Mouse (Mus musculus): ENCODE data around the gene 2200002D01Rik. TPM values are rescaled to one million over a fixed set of nuclear protein-coding genes. Genes with fewer than 3 reads are reported as not detected.
A peak's percentile ranks its signal among the peaks of the same experiment; 100 is the strongest.

2200002D01Rik gene
- polyA plus RNA-seq, 1 experiment from 2014 or later, result 8.5 TPM

GRCm38 (mm10) chr7:29280801-29281200, 32.5 kb upstream of the 2200002D01Rik start:
- 9% methylated on average over 13 of the region's 13 CpGs for WGBS

GRCm38 (mm10) chr7:29279924-29280323, 31.7 kb upstream of the 2200002D01Rik start:
- WGBS, result 78% methylated on average over 8 of the region's 8 CpGs
- peaks cover 20% of the 10 kb centered on the region; the same call in 1 of the 2 replicates for H3K4me1 ChIP-seq (ENCODE audit: insufficient read depth, low read length)
- no peak for ATAC-seq (ENCODE audit: low FRiP score, low TSS enrichment)
- H3K9ac ChIP-seq (replicated peaks; ENCODE audit: low read length), result peak overlapping the region; percentile 77; the same call in 1 of the 2 replicates
- H3K4me3 ChIP-seq (ENCODE audit: low read length), result peak overlapping the region; percentile 70
- no peaks in the 10 kb centered on the region for H3K36me3 ChIP-seq (ENCODE audit: insufficient read depth, low read length)
- no peak overlapping the region for H3K27ac ChIP-seq (ENCODE audit: low read length)
- H3K9me3 ChIP-seq (ENCODE audit: low read length), result no peaks in the 10 kb centered on the region
- peak overlapping the region; percentile 92 for H3K4me2 ChIP-seq (replicated peaks; ENCODE audit: low read depth, low read length)
- H3K27me3 ChIP-seq (ENCODE audit: insufficient read depth, low read length), result peaks cover 24% of the 10 kb centered on the region

More at GRCm38 (mm10) chr7:29280801-29281200, 32.5 kb upstream of the 2200002D01Rik start:
- no peak overlapping the region for H3K27ac ChIP-seq (ENCODE audit: low read length)
- ATAC-seq (ENCODE audit: low FRiP score, low TSS enrichment), result no peak
- H3K4me3 ChIP-seq (ENCODE audit: low read length), result peak overlapping the region; percentile 70
- peak overlapping the region; percentile 92 for H3K4me2 ChIP-seq (replicated peaks; ENCODE audit: low read depth, low read length)
- H3K9me3 ChIP-seq (ENCODE audit: low read length), result no peaks in the 10 kb centered on the region
- H3K36me3 ChIP-seq (ENCODE audit: insufficient read depth, low read length), result no peaks in the 10 kb centered on the region
- H3K9ac ChIP-seq (replicated peaks; ENCODE audit: low read length), result peak overlapping the region; percentile 77
- peaks cover 20% of the 10 kb centered on the region; the same call in 1 of the 2 replicates for H3K4me1 ChIP-seq (ENCODE audit: insufficient read depth, low read length)
- peaks cover 24% of the 10 kb centered on the region for H3K27me3 ChIP-seq (ENCODE audit: insufficient read depth, low read length)

- ATAC-seq (ENCODE audit: low FRiP score, low TSS enrichment), result no peak
- Histone ChIP-seq H3K9ac (replicated peaks; ENCODE audit: low read length) (no peak overlapping the region), H3K27me3 (ENCODE audit: insufficient read depth, low read length) (peaks cover 24% of the 10 kb centered on the region; the same call in 1 of the 2 replicates), H3K36me3 (ENCODE audit: insufficient read depth, low read length) (no peaks in the 10 kb centered on the region), H3K4me2 (replicated peaks; ENCODE audit: low read depth, low read length) (no peak overlapping the region), H3K4me1 (ENCODE audit: insufficient read depth, low read length) (peaks cover 20% of the 10 kb centered on the region; the same call in 1 of the 2 replicates), H3K9me3 (ENCODE audit: low read length) (no peaks in the 10 kb centered on the region), H3K4me3 (ENCODE audit: low read length) (no peak overlapping the region), H3K27ac (ENCODE audit: low read length) (no peak overlapping the region)
Observed at GRCm38 (mm10) chr7:29279261-29279660, 31.0 kb upstream of the 2200002D01Rik start.

GRCm38 (mm10) chr7:29277510-29277909, 29.2 kb upstream of the 2200002D01Rik start:
- H3K9me3 ChIP-seq (ENCODE audit: low read length), result no peaks in the 10 kb centered on the region
- H3K36me3 ChIP-seq (ENCODE audit: insufficient read depth, low read length), result no peaks in the 10 kb centered on the region
- H3K9ac ChIP-seq (replicated peaks; ENCODE audit: low read length), result no peak overlapping the region
- H3K4me2 ChIP-seq (replicated peaks; ENCODE audit: low read depth, low read length), result no peak overlapping the region
- H3K4me1 ChIP-seq (ENCODE audit: insufficient read depth, low read length), result peaks cover 24% of the 10 kb centered on the region
- 75% methylated on average over 4 of the region's 4 CpGs for WGBS
- peaks cover 24% of the 10 kb centered on the region; the same call in 1 of the 2 replicates for H3K27me3 ChIP-seq (ENCODE audit: insufficient read depth, low read length)
- no peak overlapping the region for H3K27ac ChIP-seq (ENCODE audit: low read length)
- no peak for ATAC-seq (ENCODE audit: low FRiP score, low TSS enrichment)
- H3K4me3 ChIP-seq (ENCODE audit: low read length), result no peak overlapping the region

- Histone ChIP-seq H3K9ac (replicated peaks; ENCODE audit: low read length) (no peak overlapping the region), H3K4me1 (ENCODE audit: insufficient read depth, low read length) (peaks cover 21% of the 10 kb centered on the region), H3K27me3 (ENCODE audit: insufficient read depth, low read length) (peaks cover 17% of the 10 kb centered on the region; the same call in 1 of the 2 replicates), H3K27ac (ENCODE audit: low read length) (peak overlapping the region; percentile 49; the same call in 1 of the 2 replicates), H3K4me2 (replicated peaks; ENCODE audit: low read depth, low read length) (no peak overlapping the region), H3K9me3 (ENCODE audit: low read length) (no peaks in the 10 kb centered on the region), H3K36me3 (ENCODE audit: insufficient read depth, low read length) (no peaks in the 10 kb centered on the region), H3K4me3 (ENCODE audit: low read length) (no peak overlapping the region)
- WGBS, result 46% methylated on average over 5 of the region's 5 CpGs
- no peak for ATAC-seq (ENCODE audit: low FRiP score, low TSS enrichment)
Observed at GRCm38 (mm10) chr7:29276715-29277114, 28.4 kb upstream of the 2200002D01Rik start.

GRCm38 (mm10) chr7:29271687-29272465, 23.6 kb upstream of the 2200002D01Rik start:
- WGBS, result 47% methylated on average over 8 of the region's 8 CpGs
- H3K4me3 ChIP-seq (ENCODE audit: low read length), result no peak overlapping the region
- no peaks in the 10 kb centered on the region for H3K9me3 ChIP-seq (ENCODE audit: low read length)
- no peak overlapping the region for H3K4me2 ChIP-seq (replicated peaks; ENCODE audit: low read depth, low read length)
- H3K27ac ChIP-seq (ENCODE audit: low read length), result peak overlapping the region; percentile 56
- H3K27me3 ChIP-seq (ENCODE audit: insufficient read depth, low read length), result no peaks in the 10 kb centered on the region
- ATAC-seq (ENCODE audit: low FRiP score, low TSS enrichment), result no peak
- no peaks in the 10 kb centered on the region for H3K36me3 ChIP-seq (ENCODE audit: insufficient read depth, low read length)
- no peak overlapping the region for H3K9ac ChIP-seq (replicated peaks; ENCODE audit: low read length)
- peaks cover 33% of the 10 kb centered on the region for H3K4me1 ChIP-seq (ENCODE audit: insufficient read depth, low read length)

- Histone ChIP-seq H3K4me1 (ENCODE audit: insufficient read depth, low read length) (peaks cover 34% of the 10 kb centered on the region), H3K4me3 (ENCODE audit: low read length) (no peak overlapping the region), H3K36me3 (ENCODE audit: insufficient read depth, low read length) (no peaks in the 10 kb centered on the region), H3K9me3 (ENCODE audit: low read length) (no peaks in the 10 kb centered on the region), H3K27me3 (ENCODE audit: insufficient read depth, low read length) (no peaks in the 10 kb centered on the region), H3K27ac (ENCODE audit: low read length) (no peak overlapping the region), H3K4me2 (replicated peaks; ENCODE audit: low read depth, low read length) (no peak overlapping the region), H3K9ac (replicated peaks; ENCODE audit: low read length) (no peak overlapping the region)
- no peak for ATAC-seq (ENCODE audit: low FRiP score, low TSS enrichment)
- 83% methylated on average over 4 of the region's 4 CpGs for WGBS
Observed at GRCm38 (mm10) chr7:29270445-29270844, 22.2 kb upstream of the 2200002D01Rik start.

- peak; percentile 66 for ATAC-seq (ENCODE audit: low FRiP score, low TSS enrichment)
- peak overlapping the region; percentile 37; the same call in 1 of the 2 replicates for H3K27ac ChIP-seq (ENCODE audit: low read length)
Observed at GRCm38 (mm10) chr7:29266931-29267330, 18.7 kb upstream of the 2200002D01Rik start.

GRCm38 (mm10) chr7:29265636-29266035, 17.4 kb upstream of the 2200002D01Rik start:
- H3K36me3 ChIP-seq (ENCODE audit: insufficient read depth, low read length), result no peaks in the 10 kb centered on the region
- peak; percentile 64; the same call in 1 of the 2 replicates for ATAC-seq (ENCODE audit: low FRiP score, low TSS enrichment)
- H3K9ac ChIP-seq (replicated peaks; ENCODE audit: low read length), result no peak overlapping the region
- H3K4me3 ChIP-seq (ENCODE audit: low read length), result no peak overlapping the region
- peaks cover 34% of the 10 kb centered on the region for H3K4me1 ChIP-seq (ENCODE audit: insufficient read depth, low read length)
- H3K9me3 ChIP-seq (ENCODE audit: low read length), result no peaks in the 10 kb centered on the region
- no peaks in the 10 kb centered on the region for H3K27me3 ChIP-seq (ENCODE audit: insufficient read depth, low read length)
- H3K4me2 ChIP-seq (replicated peaks; ENCODE audit: low read depth, low read length), result no peak overlapping the region
- WGBS, result 44% methylated on average over 7 of the region's 7 CpGs
- H3K27ac ChIP-seq (ENCODE audit: low read length), result no peak overlapping the region

More at GRCm38 (mm10) chr7:29266931-29267330, 18.7 kb upstream of the 2200002D01Rik start:
- Histone ChIP-seq H3K4me3 (ENCODE audit: low read length) (no peak overlapping the region), H3K27me3 (ENCODE audit: insufficient read depth, low read length) (no peaks in the 10 kb centered on the region), H3K36me3 (ENCODE audit: insufficient read depth, low read length) (no peaks in the 10 kb centered on the region), H3K9ac (replicated peaks; ENCODE audit: low read length) (no peak overlapping the region), H3K4me2 (replicated peaks; ENCODE audit: low read depth, low read length) (no peak overlapping the region), H3K4me1 (ENCODE audit: insufficient read depth, low read length) (peaks cover 44% of the 10 kb centered on the region), H3K9me3 (ENCODE audit: low read length) (no peaks in the 10 kb centered on the region)
- WGBS, result 31% methylated on average over 4 of the region's 4 CpGs

GRCm38 (mm10) chr7:29263831-29264230, 15.6 kb upstream of the 2200002D01Rik start:
- WGBS, result 87% methylated on average over 3 of the region's 3 CpGs
- Histone ChIP-seq H3K27me3 (ENCODE audit: insufficient read depth, low read length) (no peaks in the 10 kb centered on the region), H3K9me3 (ENCODE audit: low read length) (no peaks in the 10 kb centered on the region), H3K36me3 (ENCODE audit: insufficient read depth, low read length) (no peaks in the 10 kb centered on the region), H3K4me2 (replicated peaks; ENCODE audit: low read depth, low read length) (no peak overlapping the region), H3K4me3 (ENCODE audit: low read length) (no peak overlapping the region), H3K9ac (replicated peaks; ENCODE audit: low read length) (no peak overlapping the region), H3K27ac (ENCODE audit: low read length) (no peak overlapping the region), H3K4me1 (ENCODE audit: insufficient read depth, low read length) (peaks cover 33% of the 10 kb centered on the region)
- no peak for ATAC-seq (ENCODE audit: low FRiP score, low TSS enrichment)
